Mouse (Mus musculus) neural tube, embryonic 11.5 days (tissue): Measurements from ENCODE around the gene Lrrc37a. TPM values are rescaled to one million over a fixed set of nuclear protein-coding genes. Genes with fewer than 3 reads are reported as not detected.
"Not testable (repeated sequence)": the region's sequence is repeated elsewhere in the genome, so short reads cannot be mapped to it uniquely, and the experiment has no call there.

Experiments used
- ATAC-seq: fragments of 200-750 bp; cut with Nextera tagmentation; 2 replicates; pipeline ENCODE4 v1.8.0; 2017; ENCODE audit warnings: moderate number of reproducible peaks, mild to moderate bottlenecking, moderate TSS enrichment, moderate library complexity; ENCODE audit not compliant: insufficient read depth, low FRiP score, low TSS enrichment
- DNase-seq: peaks from one replicate; pipeline ENCODE4 v3.0.0-alpha.2; 2015; ENCODE audit warnings: low spot score
- H3K27ac ChIP-seq: fragments of 300-500 bp; sonication (generic); 2 replicates; pipeline ENCODE4 v1.5.1; 2014; ENCODE audit warnings: low read depth, mild to moderate bottlenecking, low read length
- H3K27me3 ChIP-seq: fragments of 300-500 bp; sonication (generic); 2 replicates; pipeline ENCODE4 v1.6.1; 2014; ENCODE audit warnings: mild to moderate bottlenecking, low read length, mixed read lengths; ENCODE audit not compliant: control insufficient read depth, insufficient read depth
- H3K36me3 ChIP-seq: fragments of 300-500 bp; sonication (generic); 2 replicates; pipeline ENCODE4 v1.6.1; 2014; ENCODE audit warnings: mild to moderate bottlenecking, low read length, moderate library complexity, mixed read lengths; ENCODE audit not compliant: control insufficient read depth, insufficient read depth
- H3K4me1 ChIP-seq: fragments of 300-500 bp; sonication (generic); 2 replicates; pipeline ENCODE4 v1.6.1; 2014; ENCODE audit warnings: low read length, mixed read lengths; ENCODE audit not compliant: control insufficient read depth, insufficient read depth
- H3K4me2 ChIP-seq: fragments of 300-500 bp; sonication (generic); 2 replicates; pipeline ENCODE4 v1.6.1; 2014; ENCODE audit warnings: low read depth, mild to moderate bottlenecking, moderate library complexity
- H3K4me3 ChIP-seq: fragments of 300-500 bp; sonication (generic); 2 replicates; pipeline ENCODE4 v1.5.1; 2014; ENCODE audit warnings: low read depth, low read length
- H3K9ac ChIP-seq: fragments of 300-500 bp; sonication (generic); 2 replicates; pipeline ENCODE4 v1.6.1; 2014; ENCODE audit warnings: mild to moderate bottlenecking, low read length
- H3K9me3 ChIP-seq: fragments of 300-500 bp; sonication (generic); 2 replicates; pipeline ENCODE4 v1.6.1; 2016; ENCODE audit warnings: low read length; ENCODE audit not compliant: control insufficient read depth
- WGBS: fragments of 180-500 bp; shearing (Covaris S2); extraction: QIAGEN DNeasy Blood & Tissue Kit; methylation state at CpG from one replicate; pipeline ENCODE4 v1.1.7; 2014; 5-methylcytosine and 5-hydroxymethylcytosine counted together
- polyA plus RNA-seq: library from polyadenylated mRNA; unstranded; fragments of >200 nt; fragmentation: Nextera tagmentation; extraction: Ambion mirVana; gene quantifications from 2 replicates; pipeline ENCODE4 v1.2.1, GENCODE M21; 2014

Gene Lrrc37a
- polyA plus RNA-seq, 1 experiment from 2014 or later: not detected

DNA sequence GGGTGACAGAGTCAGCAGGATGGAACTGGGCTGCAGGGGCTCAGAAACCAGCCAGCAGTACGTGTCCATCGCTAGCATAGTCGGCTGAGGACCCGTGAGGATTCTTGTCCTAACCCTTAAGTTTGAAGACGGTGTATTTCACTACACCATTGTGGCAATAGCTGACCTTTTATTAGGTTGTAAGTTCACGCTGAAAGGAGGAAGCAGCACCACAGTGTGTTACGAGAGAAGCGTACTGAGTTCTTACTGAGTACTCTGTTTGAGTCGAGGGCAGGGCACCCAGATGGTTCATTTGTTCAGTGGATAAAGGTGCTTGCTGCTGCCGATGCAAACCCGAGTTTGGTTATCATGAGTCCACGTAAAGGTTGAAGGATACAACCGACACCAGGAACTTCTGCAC, 84.7 kb downstream of the Lrrc37a start:
- Histone ChIP-seq H3K27ac (no peak overlapping the region), H3K36me3 (no peaks in the 10 kb centered on the region), H3K9ac (no peak overlapping the region), H3K4me2 (no peak overlapping the region), H3K4me3 (no peak overlapping the region), H3K9me3 (no peaks in the 10 kb centered on the region), H3K27me3 (no peaks in the 10 kb centered on the region), H3K4me1 (no peaks in the 10 kb centered on the region)
- ATAC-seq: no peak
- WGBS: 84% methylated on average over 13 of the region's 13 CpGs
- DNase-seq: no peak

DNA sequence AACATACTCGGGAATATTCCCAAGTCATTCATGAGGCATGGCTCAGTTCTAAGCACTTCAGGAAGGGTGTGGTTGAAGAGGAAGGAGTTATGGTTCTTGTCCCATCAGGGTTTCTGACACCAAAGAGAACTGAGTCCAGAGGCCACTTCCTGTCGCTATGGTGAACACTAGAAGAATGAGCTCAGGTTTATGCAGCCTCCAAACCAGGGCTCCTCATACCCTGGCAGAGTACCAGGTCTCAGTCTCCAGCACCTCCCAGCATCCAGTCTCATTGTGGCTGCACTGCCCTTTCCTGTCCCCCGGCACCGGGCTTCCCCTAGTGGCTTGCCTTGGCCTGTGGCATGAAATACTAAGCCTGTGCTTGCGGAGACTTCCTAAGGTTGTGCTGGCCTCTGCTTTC, 85.2 kb downstream of the Lrrc37a start:
- Histone ChIP-seq H3K4me2 (no peak overlapping the region), H3K27me3 (no peaks in the 10 kb centered on the region), H3K36me3 (no peaks in the 10 kb centered on the region), H3K9me3 (no peaks in the 10 kb centered on the region), H3K9ac (no peak overlapping the region), H3K27ac (no peak overlapping the region), H3K4me1 (no peaks in the 10 kb centered on the region), H3K4me3 (no peak overlapping the region)
- DNase-seq (no peak), ATAC-seq (no peak)
- WGBS: 81% methylated on average over 5 of the region's 5 CpGs

DNA sequence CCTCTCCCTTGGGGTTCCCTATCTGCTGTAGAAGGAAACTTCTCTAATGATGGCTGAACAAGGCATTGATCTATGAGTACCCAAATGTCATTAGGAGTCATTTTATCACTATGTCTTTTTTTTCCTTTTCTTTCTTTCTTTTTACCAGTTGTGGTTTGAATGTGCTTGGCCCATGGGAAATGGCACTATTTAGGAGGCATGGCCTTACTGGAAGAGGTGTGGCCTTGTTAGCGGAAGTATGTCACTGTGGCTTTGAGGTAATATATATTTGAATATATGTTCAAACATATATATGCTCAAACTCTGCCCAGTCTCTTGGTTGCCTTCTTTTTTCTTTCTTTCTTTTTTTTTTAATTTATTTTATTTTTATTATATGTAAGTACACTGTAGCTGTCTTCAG, 90.9 kb downstream of the Lrrc37a start:
- H3K36me3 ChIP-seq: no peaks in the 10 kb centered on the region
- no peaks in the 10 kb centered on the region for H3K27me3 ChIP-seq
- H3K4me3 ChIP-seq: no peak overlapping the region
- 95% methylated on average over 1 of the region's 1 CpGs for WGBS
- H3K9me3 ChIP-seq: no peaks in the 10 kb centered on the region
- H3K27ac ChIP-seq: no peak overlapping the region
- H3K9ac ChIP-seq: no peak overlapping the region
- H3K4me1 ChIP-seq: peaks cover 12% of the 10 kb centered on the region
- DNase-seq: no peak
- peak overlapping the region; percentile 79; the same call in 1 of the 2 replicates for H3K4me2 ChIP-seq
- ATAC-seq: no peak

DNA sequence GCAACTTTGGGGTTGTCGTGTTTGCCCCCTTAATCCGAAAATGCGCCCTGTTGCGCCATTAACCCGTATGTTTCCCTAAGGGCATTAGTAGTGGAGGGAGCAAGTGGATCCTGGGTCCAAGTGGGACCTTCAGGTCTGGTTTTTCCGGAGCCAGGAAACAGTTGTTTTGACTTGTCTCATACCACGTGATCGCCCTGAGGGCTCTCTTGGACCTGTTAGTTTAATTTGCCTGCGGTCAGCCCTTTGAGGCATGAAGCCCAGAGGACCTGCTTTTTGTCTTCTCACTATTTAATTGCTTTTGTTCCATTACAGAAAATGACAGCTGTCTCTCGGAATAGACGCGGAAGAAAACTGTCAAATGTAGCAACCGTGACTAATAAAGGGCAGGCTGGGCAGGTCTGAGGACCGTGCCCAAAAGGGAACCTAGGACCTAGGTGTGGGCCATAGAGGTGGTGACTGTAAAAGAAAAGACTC, 91.4 kb downstream of the Lrrc37a start:
- WGBS: 4% methylated on average over 14 of the region's 14 CpGs
- H3K4me3 ChIP-seq: peak overlapping the region; percentile 71
- DNase-seq (no peak), ATAC-seq (peak; percentile 14; the same call in 1 of the 2 replicates)
- peak overlapping the region; percentile 79 for H3K4me2 ChIP-seq
- no peaks in the 10 kb centered on the region for H3K9me3 ChIP-seq
- H3K27ac ChIP-seq: no peak overlapping the region
- peaks cover 12% of the 10 kb centered on the region for H3K4me1 ChIP-seq
- peak overlapping the region; percentile 74 for H3K9ac ChIP-seq
- H3K27me3 ChIP-seq: no peaks in the 10 kb centered on the region
- no peaks in the 10 kb centered on the region for H3K36me3 ChIP-seq

DNA sequence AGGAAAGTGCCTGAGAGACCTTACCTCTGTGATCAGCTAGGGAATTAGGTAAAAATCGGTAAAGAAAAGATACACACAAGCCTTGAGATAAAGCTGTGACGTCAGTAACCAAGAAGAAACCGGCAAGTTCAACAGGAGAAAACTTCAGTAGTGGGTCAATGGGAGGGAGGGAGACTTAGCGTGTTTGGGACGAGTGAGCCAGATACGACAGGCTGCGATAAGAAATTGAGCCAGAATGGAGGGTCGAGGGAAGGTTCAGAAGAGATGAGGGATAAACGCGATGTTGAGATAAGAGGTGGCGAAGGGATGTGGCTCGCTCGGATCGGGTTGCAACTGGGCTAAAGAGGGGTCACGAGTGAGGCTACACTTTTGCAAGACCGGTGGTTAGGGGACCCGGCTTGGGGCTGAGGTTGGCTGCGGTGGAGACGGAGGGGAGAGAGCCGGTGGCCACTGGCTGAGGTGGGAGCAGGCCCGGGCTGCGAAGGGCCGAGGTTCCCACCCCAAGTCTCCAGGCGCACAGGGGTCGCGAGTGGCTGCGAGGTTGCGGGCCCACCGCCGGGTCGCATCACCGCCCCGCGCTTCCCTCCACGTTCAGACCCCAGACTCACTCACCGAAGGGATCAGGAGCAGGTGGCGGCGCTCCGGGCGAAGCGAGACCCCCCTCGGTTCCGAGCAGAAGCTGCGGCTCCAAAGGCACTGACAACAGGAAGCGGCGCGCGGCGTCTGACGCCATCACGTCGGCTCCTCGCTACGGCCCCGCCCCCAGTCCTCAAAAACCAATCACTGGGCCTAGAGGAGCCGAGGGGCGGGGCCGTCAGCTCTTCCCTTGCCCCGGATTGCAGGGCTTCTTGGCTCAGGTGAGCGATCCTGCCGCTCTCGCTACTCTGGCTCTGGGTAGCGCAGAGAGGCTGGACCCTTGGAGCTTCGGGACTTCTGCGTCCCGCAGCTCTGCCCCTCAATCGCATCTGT, 92.1 kb downstream of the Lrrc37a start, which contains the start of gene Plekhm1:
Gene Plekhm1, minus strand, starts transcription at position 707 of the 969 bp plus-strand sequence.
- Histone ChIP-seq H3K4me2 (peak within 1 kb of the TSS; percentile 79), H3K27ac (no peak within 1 kb of the TSS; the same call in 1 of the 2 replicates), H3K4me1 (peaks cover 12% of the 10 kb centered on the region), H3K27me3 (no peaks in the 10 kb centered on the region), H3K36me3 (no peaks in the 10 kb centered on the region), H3K4me3 (peak within 1 kb of the TSS; percentile 71), H3K9me3 (no peaks in the 10 kb centered on the region), H3K9ac (peak within 1 kb of the TSS; percentile 74)
- DNase-seq: peak; percentile 95
- WGBS: 1% methylated on average over 62 of the region's 67 CpGs
- ATAC-seq: peak; percentile 97

DNA sequence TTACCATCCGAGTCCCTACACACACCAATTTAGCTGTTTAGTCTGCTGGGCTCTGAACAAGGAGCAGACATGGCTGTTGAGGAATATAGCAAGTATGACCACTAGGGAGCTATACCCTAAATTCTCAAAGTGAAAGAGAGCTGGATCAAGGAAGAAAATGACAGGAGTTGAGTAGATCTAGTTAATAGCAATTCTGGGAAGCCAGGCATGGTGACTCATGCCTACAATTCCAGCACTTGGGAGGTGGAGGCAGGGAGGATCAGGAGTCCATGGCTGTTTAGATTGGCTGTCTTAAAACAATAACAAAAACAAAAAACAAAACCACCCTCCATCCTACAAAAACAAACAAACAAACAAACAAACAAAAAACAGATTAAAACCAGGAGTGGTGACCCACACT, 93.1 kb downstream of the Lrrc37a start:
- peaks cover 12% of the 10 kb centered on the region for H3K4me1 ChIP-seq
- no peak overlapping the region for H3K27ac ChIP-seq
- no peak overlapping the region for H3K9ac ChIP-seq
- DNase-seq: no peak
- no peaks in the 10 kb centered on the region for H3K27me3 ChIP-seq
- no peak overlapping the region for H3K4me3 ChIP-seq
- H3K4me2 ChIP-seq: peak overlapping the region; percentile 79; the same call in 1 of the 2 replicates
- H3K36me3 ChIP-seq: no peaks in the 10 kb centered on the region
- no peak for ATAC-seq
- WGBS: 76% methylated on average over 1 of the region's 1 CpGs
- H3K9me3 ChIP-seq: no peaks in the 10 kb centered on the region

DNA sequence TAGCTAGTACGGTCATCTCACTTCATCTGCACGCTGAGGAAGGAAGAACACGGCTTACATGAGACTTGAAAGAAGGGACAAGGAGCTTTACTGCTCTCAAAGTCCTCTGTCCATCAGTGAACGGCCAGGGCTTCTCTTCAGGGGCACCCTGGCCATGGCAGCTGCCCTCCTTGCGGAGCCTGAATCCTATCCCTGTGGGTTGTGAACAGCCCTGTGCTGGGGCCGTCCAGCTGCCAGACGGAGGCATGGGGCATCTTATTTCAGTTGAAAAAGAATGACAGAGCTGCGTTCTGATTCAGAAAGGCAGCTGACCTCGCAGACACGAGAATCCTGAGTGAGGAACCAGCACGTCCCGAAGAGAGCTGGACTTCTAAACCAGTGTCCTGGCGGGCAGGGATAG, 95.5 kb downstream of the Lrrc37a start:
- no peak for ATAC-seq
- WGBS: 91% methylated on average over 13 of the region's 13 CpGs
- DNase-seq: no peak

DNA sequence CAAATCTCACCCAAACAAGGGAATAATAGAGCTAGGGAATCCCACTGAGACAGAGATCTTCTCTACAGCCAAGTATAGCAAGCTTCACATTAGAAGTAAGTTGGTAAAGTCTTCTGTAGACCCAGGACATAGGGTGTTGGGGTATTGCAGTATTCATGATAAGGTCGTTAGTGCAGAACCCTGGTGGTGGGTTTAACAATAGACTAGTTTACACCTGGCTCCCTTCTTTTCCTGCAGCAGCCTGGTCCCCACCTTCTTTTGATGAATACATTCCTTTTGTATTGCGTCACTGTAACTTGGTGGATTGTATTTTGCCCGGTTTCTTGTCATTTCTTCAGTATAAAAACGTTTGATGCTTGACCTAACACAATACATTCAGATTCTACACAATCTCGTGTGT, 97.3 kb downstream of the Lrrc37a start:
- H3K4me1 ChIP-seq, H3K27ac ChIP-seq, H3K27me3 ChIP-seq, H3K4me3 ChIP-seq, ATAC-seq, H3K36me3 ChIP-seq, H3K9me3 ChIP-seq, H3K9ac ChIP-seq, H3K4me2 ChIP-seq, DNase-seq: not testable (repeated sequence)
- 70% methylated on average over 5 of the region's 5 CpGs for WGBS

More for the DNA sequence above, 95.5 kb downstream of the Lrrc37a start:
- Histone ChIP-seq H3K4me3 (no peak overlapping the region), H3K9me3 (no peaks in the 10 kb centered on the region), H3K9ac (no peak overlapping the region), H3K27ac (no peak overlapping the region), H3K36me3 (no peaks in the 10 kb centered on the region; the same call in 1 of the 2 replicates), H3K4me2 (no peak overlapping the region), H3K4me1 (peaks cover 12% of the 10 kb centered on the region), H3K27me3 (no peaks in the 10 kb centered on the region)
